Mouse (Mus musculus) macrophage (primary cell): ENCODE results near the gene Akr1b3. TPM values are rescaled to one million over a fixed set of nuclear protein-coding genes. Genes with fewer than 3 reads are reported as not detected.
"Not testable (repeated sequence)": the region's sequence is repeated elsewhere in the genome, so short reads cannot be mapped to it uniquely, and the experiment has no call there.

ENCODE experiments used
- H3K27ac ChIP-seq: fragments of 350-480 bp; formaldehyde crosslinking; 2 replicates; pipeline ENCODE4 v1.9.0; 2021
- H3K36me3 ChIP-seq: fragments of 350-480 bp; formaldehyde crosslinking; 2 replicates; pipeline ENCODE4 v1.9.0; 2021; ENCODE audit errors: inconsistent target
- H3K4me3 ChIP-seq: fragments of 350-480 bp; formaldehyde crosslinking; 2 replicates; pipeline ENCODE4 v1.9.0; 2021; ENCODE audit errors: inconsistent target
- H3K79me2 ChIP-seq: fragments of 350-480 bp; formaldehyde crosslinking; 2 replicates; pipeline ENCODE4 v1.9.0; 2021; ENCODE audit errors: inconsistent target
- WGBS: methylation state at CpG from one replicate; pipeline ENCODE4 v1.1.7; 2026; ENCODE audit warnings: inconsistent platforms; ENCODE audit not compliant: missing documents; 5-methylcytosine and 5-hydroxymethylcytosine counted together
- polyA plus RNA-seq: library from polyadenylated mRNA; stranded (reverse); fragments of 250-400 nt; gene quantifications from 3 replicates; pipeline ENCODE4 v1.2.4, GENCODE M21; 2018; ENCODE audit warnings: inconsistent platforms

Gene Akr1b3
- polyA plus RNA-seq, 1 experiment from 2014 or later, result 115 TPM

DNA sequence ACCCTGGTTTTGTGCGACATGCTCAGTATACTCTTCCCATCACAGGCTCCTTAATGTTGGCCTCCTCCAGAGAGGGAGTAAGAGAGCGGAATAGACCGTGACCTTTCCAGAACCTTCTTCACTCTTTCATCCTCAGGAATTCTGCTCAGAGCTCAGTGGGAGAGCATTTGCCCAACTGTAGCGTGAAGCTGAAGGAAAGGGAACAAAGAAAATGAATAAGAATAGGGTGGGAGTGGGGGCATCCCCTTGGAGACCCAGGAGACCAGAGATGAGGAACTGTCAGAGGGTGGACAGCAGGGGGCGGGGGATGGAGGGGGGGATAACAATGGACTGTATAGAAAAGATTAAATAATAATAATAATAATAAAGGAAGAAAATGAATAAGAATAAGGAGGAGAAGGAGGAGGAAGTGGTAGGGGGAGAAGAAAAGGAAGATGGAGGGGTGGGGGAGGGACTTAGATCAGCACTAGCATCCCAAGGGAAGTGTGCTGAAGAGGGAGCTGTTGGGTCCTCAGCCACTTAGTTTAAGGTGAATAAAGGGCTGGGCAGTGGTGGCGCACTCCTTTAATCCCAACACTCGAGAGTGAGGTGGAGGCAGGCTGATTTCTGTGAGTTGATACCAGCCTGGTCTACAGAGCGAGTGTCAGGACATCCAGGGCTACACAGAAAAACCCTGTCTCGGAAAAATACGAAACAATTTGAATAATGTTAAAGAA lies 27.0 kb upstream of the Akr1b3 start:
- Histone ChIP-seq H3K27ac (no peak overlapping the region), H3K36me3 (no peaks in the 10 kb centered on the region), H3K79me2 (no peaks in the 10 kb centered on the region), H3K4me3 (no peak overlapping the region)
- 86% methylated on average over 9 of the region's 10 CpGs for WGBS

GRCm38 (mm10) chr6:34343426-34343825 lies 26.1 kb upstream of the Akr1b3 start:
- no peaks in the 10 kb centered on the region for H3K79me2 ChIP-seq
- WGBS, result 90% methylated on average over 6 of the region's 6 CpGs

GRCm38 (mm10) chr6:34342476-34342875 lies 25.2 kb upstream of the Akr1b3 start:
- Histone ChIP-seq H3K27ac (no peak overlapping the region), H3K79me2 (no peaks in the 10 kb centered on the region), H3K4me3 (no peak overlapping the region), H3K36me3 (no peaks in the 10 kb centered on the region)
- WGBS, result 96% methylated on average over 2 of the region's 2 CpGs

More at GRCm38 (mm10) chr6:34343426-34343825, 26.1 kb upstream of the Akr1b3 start:
- Histone ChIP-seq H3K27ac (no peak overlapping the region), H3K36me3 (no peaks in the 10 kb centered on the region), H3K4me3 (no peak overlapping the region)

DNA sequence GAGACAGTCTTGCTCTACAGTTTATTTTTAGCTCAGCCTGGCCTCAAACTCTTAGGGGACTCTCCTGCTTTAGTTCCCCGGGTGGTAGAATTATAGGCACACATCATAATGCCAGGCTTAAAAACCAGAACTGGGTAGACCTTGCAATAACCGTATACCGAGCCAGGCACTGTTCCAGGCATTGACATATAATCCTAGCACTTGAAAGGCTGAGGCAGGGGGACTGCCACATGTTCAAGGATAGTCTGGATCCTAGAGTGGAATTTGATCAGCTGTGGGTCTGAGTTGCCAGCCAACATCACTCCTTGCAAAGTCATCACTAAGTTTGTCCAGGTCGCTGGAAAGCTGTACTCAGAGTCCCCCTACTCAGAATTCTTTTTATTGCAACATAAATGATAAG lies 24.7 kb upstream of the Akr1b3 start:
- H3K79me2 ChIP-seq, result no peaks in the 10 kb centered on the region
- no peak overlapping the region for H3K4me3 ChIP-seq
- WGBS, result 93% methylated on average over 4 of the region's 4 CpGs
- H3K27ac ChIP-seq, result no peak overlapping the region
- H3K36me3 ChIP-seq, result no peaks in the 10 kb centered on the region

DNA sequence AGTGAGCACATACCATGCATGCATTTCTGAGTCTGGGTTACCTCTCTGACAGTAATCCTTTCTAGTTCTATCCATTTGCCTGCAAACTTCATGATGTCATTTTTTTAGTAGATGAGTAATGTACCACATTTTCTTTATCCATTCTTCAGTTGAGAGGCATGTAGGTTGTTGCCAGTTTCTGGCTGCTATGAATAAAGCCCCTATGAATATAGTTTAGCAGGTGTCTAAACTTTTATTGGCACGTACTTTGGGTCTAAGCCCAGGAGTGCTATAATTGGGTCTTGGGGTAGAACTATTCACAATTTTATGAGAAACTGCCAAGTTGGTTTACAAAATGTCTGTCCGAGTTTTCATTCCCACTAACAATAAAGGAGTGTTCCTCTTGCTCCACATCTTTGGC lies 20.5 kb upstream of the Akr1b3 start:
- H3K4me3 ChIP-seq, result no peak overlapping the region
- no peaks in the 10 kb centered on the region for H3K36me3 ChIP-seq
- H3K79me2 ChIP-seq, result no peaks in the 10 kb centered on the region
- H3K27ac ChIP-seq, result no peak overlapping the region
- WGBS, result 94% methylated on average over 2 of the region's 2 CpGs

DNA sequence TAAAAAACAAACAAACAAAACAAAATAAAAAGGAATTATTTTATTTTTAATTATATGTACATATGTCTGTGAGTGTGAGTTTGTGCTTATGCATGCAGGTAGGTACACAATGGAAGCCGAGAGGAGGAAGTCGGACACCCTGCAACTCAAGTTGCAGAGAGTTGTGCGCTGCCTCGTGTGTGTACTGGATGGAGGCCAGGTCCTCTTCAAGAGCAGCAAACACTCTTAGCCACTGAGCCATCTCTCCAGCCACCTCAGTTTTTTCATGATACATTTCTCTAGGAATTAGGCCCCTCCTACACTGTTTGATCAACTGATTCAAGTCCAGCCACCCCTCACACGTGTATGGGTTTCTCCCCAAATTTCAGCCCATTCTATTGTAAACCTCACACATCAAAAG lies 17.4 kb upstream of the Akr1b3 start:
- Histone ChIP-seq H3K27ac (no peak overlapping the region), H3K4me3 (no peak overlapping the region), H3K79me2 (no peaks in the 10 kb centered on the region), H3K36me3 (no peaks in the 10 kb centered on the region)
- WGBS, result 34% methylated on average over 5 of the region's 5 CpGs

GRCm38 (mm10) chr6:34331804-34332203 lies 14.5 kb upstream of the Akr1b3 start:
- 93% methylated on average over 12 of the region's 12 CpGs for WGBS

DNA sequence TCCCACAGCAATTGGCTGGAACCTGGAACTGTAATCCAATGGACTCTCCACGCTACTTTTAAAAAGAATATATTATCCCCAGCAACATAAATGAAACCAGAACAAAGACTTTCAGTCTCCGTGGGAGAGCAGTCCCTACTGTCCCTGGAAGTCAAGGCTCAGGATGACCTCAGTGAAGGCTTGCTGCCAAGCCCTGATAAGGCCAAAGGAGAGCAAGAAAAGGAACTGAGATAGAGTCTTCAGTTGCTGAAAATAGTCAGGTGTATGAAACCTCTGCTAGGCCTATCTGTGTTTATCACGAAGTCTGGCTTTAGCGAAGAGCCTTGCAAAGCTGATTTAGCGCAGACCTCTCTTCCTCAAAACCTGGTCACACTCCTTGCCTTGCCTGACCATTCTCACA lies 14.1 kb upstream of the Akr1b3 start:
- Histone ChIP-seq H3K4me3 (no peak overlapping the region), H3K79me2 (no peaks in the 10 kb centered on the region), H3K36me3 (no peaks in the 10 kb centered on the region), H3K27ac (no peak overlapping the region)
- 83% methylated on average over 5 of the region's 5 CpGs for WGBS

More at GRCm38 (mm10) chr6:34331804-34332203, 14.5 kb upstream of the Akr1b3 start:
- H3K27ac ChIP-seq, H3K79me2 ChIP-seq, H3K4me3 ChIP-seq, H3K36me3 ChIP-seq: not testable (repeated sequence)

DNA sequence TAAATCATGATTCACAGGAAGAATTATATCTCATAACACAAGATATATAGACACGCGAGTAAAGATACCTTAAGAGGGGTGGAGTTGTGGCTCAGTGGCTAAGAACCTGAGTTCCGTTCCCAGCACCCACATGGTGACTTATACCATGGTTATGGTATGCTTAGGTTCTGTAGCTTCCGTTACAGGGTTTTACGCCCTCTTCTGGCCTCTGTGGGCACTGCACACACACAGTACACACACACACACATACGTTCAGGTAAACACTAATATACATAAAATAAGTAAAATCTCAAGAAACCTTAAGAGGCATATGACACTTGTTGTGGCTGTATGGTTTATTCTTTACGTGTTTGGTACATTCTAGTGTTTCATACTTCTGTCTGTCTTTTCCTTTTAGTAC lies 4.8 kb upstream of the Akr1b3 start:
- Histone ChIP-seq H3K4me3 (no peak overlapping the region), H3K79me2 (no peaks in the 10 kb centered on the region), H3K36me3 (no peaks in the 10 kb centered on the region), H3K27ac (no peak overlapping the region)
- WGBS, result 97% methylated on average over 7 of the region's 7 CpGs

DNA sequence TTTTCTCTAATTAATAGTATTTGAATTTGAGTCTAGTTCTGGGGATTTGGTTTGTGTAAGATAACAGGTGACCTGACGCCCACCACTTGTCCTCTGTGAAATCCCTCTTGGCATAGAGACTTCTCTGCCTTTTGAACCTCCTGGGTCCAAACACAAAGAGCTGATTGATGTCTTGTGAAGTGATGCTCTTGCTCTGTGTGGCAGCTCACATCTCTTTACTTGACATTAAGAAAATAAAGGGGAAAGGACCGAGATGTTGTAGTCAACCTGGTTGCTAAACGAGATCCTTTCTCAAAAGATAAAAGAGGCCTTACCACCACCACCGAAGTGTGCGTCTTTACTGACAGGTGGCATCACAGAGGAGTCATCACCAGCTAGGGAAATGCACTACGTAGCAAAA lies 1.4 kb upstream of the Akr1b3 start:
- 83% methylated on average over 6 of the region's 6 CpGs for WGBS
- H3K79me2 ChIP-seq, result peaks cover 32% of the 10 kb centered on the region

GRCm38 (mm10) chr6:34318172-34318571 lies 894 bp upstream of the Akr1b3 start:
- Histone ChIP-seq H3K4me3 (peak overlapping the region; percentile 70), H3K36me3 (no peaks in the 10 kb centered on the region), H3K79me2 (peaks cover 37% of the 10 kb centered on the region), H3K27ac (peak overlapping the region; percentile 52; the same call in 1 of the 2 replicates)
- WGBS, result 28% methylated on average over 5 of the region's 5 CpGs

More for the DNA sequence above, 1.4 kb upstream of the Akr1b3 start:
- H3K27ac ChIP-seq, result no peak overlapping the region
- no peak overlapping the region for H3K4me3 ChIP-seq
- H3K36me3 ChIP-seq, result no peaks in the 10 kb centered on the region

GRCm38 (mm10) chr6:34313921-34314320 lies 3.4 kb downstream of the Akr1b3 start:
- H3K27ac ChIP-seq, result no peak overlapping the region
- 100% methylated on average over 2 of the region's 2 CpGs for WGBS
- H3K36me3 ChIP-seq, result peaks cover 34% of the 10 kb centered on the region
- H3K4me3 ChIP-seq, result no peak overlapping the region
- peaks cover 44% of the 10 kb centered on the region for H3K79me2 ChIP-seq

DNA sequence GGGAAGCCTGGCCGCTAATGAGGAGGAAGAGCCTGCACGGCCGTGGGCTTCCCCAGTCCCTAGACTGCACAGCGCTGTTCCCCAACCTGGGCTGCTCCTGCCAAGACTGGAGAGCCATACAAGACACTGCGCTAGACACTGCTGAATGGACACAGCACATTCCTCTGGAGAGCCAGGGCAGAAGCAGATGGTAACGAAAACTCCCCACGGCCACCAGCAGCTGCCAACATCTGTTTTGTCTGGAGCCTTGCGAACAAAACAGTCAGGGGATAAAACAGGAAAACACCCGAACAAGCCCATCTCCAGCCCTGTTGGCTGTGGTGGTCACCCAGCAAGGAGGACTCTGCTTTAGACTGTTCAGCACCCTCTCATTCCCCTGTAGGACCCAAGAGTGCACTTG lies 3.9 kb downstream of the Akr1b3 start:
- H3K79me2 ChIP-seq, result peaks cover 44% of the 10 kb centered on the region
- 96% methylated on average over 9 of the region's 9 CpGs for WGBS
- H3K36me3 ChIP-seq, result peaks cover 39% of the 10 kb centered on the region
- H3K4me3 ChIP-seq, result no peak overlapping the region
- no peak overlapping the region for H3K27ac ChIP-seq

DNA sequence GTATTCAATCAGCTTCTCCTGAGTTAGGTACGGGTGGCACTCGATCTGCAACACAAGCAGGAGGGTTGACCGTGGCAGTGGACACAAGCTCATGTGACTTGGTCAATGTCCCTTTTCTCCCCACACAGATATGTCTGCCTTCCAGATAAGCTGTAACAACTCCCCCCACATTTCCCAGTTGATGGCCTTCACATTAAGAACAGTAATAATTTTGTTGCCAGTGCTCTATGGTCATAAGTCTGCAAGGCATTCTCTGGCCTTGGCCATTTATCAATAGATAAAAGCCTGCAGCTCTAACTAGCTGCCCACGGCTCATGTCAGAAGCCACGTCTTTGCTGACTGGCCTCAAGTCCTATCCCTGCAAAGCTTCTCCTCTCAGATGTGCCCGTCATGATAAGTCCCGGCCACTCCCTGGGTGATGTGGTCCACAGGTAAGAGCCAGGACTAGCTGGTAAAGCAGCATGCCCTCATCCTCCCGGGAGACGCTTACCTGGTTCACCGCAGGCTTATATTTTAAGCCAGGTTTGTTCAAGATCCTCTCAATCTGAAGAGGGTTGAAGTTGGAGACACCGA lies 7.2 kb downstream of the Akr1b3 start:
- Histone ChIP-seq H3K79me2 (peaks cover 27% of the 10 kb centered on the region), H3K36me3 (peaks cover 72% of the 10 kb centered on the region), H3K4me3 (no peak overlapping the region), H3K27ac (no peak overlapping the region)
- 95% methylated on average over 11 of the region's 11 CpGs for WGBS

DNA sequence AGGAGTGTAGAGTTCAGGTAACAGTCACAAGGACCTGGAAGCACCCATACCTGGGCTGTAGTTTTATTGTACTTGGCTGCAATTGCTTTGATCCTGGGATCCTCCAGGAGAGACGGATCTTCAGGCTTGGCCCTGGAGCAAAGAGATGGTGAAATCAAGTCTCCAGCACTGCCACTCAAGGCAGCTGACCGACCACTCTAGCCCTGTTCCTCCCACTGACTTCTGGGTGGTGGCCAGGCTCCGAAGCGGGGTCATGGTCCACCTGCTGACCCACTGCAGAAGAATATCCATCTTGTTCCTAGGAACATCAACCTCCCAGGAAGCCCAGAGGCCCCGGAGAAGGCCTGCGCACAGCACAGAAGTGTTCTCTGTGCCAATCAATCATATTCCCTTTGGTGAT lies 7.8 kb downstream of the Akr1b3 start:
- H3K27ac ChIP-seq, result no peak overlapping the region
- H3K4me3 ChIP-seq, result no peak overlapping the region
- H3K36me3 ChIP-seq, result peaks cover 78% of the 10 kb centered on the region
- H3K79me2 ChIP-seq, result peaks cover 21% of the 10 kb centered on the region
- 92% methylated on average over 6 of the region's 6 CpGs for WGBS
